Mouse (Mus musculus) gastrocnemius, adult 2 months (tissue): ENCODE results near the gene Gm21900. TPM values are rescaled to one million over a fixed set of nuclear protein-coding genes. Genes with fewer than 3 reads are reported as not detected.
"Not testable (repeated sequence)": the region's sequence is repeated elsewhere in the genome, so short reads cannot be mapped to it uniquely, and the experiment has no call there.

Experiments
- DNase-seq: peaks from one replicate; pipeline ENCODE4 v3.0.0; 2022
- H3K27ac ChIP-seq: fragments of 200-600 bp; 2 replicates; pipeline ENCODE4 v1.8.1; 2022; ENCODE audit warnings: mild to moderate bottlenecking
- H3K4me3 ChIP-seq: fragments of 200-600 bp; 2 replicates; pipeline ENCODE4 v1.8.1; 2022; ENCODE audit warnings: mild to moderate bottlenecking, moderate library complexity
- intact Hi-C: fragments of 180-260 bp; cut with DNase I; formaldehyde crosslinking; loops from one replicate; pipeline ENCODE4 v1.15.1; 2025
- long read RNA-seq, 2 experiments: library from polyadenylated mRNA; stranded (forward); transcript quantifications; one replicate each; pipeline ENCODE4 v2.0.0; 2021
- total RNA-seq, 2 experiments: library from RNA; stranded (reverse); gene quantifications; 2 replicates each; pipeline ENCODE4 v1.2.3; 2021

Gene Gm21900
- total RNA-seq, result not detected
- long read RNA-seq, experiment 1, result 0 reads
- long read RNA-seq, experiment 2, result 0 reads

DNA sequence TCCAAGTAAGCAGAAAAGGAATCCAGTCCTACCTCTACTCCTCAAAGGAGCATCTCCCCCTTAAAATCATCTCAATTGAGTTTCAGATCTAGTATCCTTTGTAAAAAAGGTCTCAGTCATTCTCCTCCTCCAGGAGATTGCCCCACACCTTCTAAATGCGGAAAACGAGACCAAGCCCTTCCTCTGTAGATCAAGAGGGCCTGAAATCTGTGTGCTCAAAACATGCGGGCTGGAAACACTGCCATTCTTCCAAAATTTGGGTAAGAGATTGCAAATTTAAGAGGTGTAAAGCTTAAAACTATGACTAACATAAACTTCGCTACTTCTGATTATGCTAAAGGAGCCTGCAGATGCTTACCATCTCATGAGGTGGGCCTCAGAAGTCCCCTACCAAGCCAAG lies at the start of gene Gm21900:
Gm21900 (plus strand) TSS at position 301 of the 400 bp plus-strand sequence.
- H3K4me3 ChIP-seq, H3K27ac ChIP-seq, intact Hi-C loops, DNase-seq: not testable (repeated sequence)

DNA sequence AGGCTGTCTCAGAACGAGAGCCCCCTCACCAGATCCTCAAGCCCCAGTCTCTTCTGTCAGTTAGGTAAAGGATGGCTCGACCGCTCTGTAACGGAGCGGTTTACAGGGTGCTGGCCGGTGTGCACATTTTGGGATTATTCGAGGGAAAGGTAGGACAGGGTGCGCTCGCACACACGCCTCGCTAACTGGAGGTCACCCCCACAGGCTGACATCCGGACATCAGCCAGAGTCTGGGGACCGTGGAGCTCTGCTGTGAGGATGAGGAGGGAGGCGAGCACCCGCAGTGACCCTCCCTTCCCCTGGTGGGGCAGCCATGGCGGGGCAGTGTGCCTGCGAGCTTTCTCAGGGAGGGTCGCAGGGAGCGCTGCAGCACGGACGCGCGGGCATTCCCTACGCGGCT lies 27.4 kb downstream of the Gm21900 start:
- peak overlapping the region; percentile 68 for H3K27ac ChIP-seq
- peak; percentile 30 for DNase-seq
- intact Hi-C loops, result not testable (repeated sequence)
- H3K4me3 ChIP-seq, result peak overlapping the region; percentile 63

Other genes starting within 250 kb of the Gm21900 start
- not detected for gene Gm28510, start 203.6 kb upstream of the Gm21900 start, total RNA-seq
- gene Gm20737, start 80.3 kb upstream of the Gm21900 start, total RNA-seq, result not detected
- not detected for gene Gm21775, start 62.9 kb upstream of the Gm21900 start, total RNA-seq
- not detected for gene Gm20777, start 136.1 kb downstream of the Gm21900 start, total RNA-seq